Mouse (Mus musculus) brain, embryonic 14.5 days (tissue): ENCODE measurements around the gene 1700003E16Rik.

ENCODE experiments used
- CTCF ChIP-seq: fragments of 200-500 bp; IDR thresholded peaks from 2 replicates; pipeline ENCODE4 v1.5.1; 2012; ENCODE audit warnings: inconsistent platforms, mild to moderate bottlenecking, moderate library complexity, borderline replicate concordance; ENCODE audit not compliant: insufficient read depth, insufficient read length; ENCODE audit errors: extremely low read depth
- POLR2A ChIP-seq: fragments of 200-500 bp; IDR thresholded peaks from 2 replicates; pipeline ENCODE4 v1.6.1; 2012; ENCODE audit warnings: mild to moderate bottlenecking, inconsistent platforms, borderline replicate concordance; ENCODE audit not compliant: poor library complexity, insufficient read depth, insufficient read length, severe bottlenecking; ENCODE audit errors: extremely low read depth

GRCm38 (mm10) chr6:83127419-83127818, 28.8 kb upstream of the 1700003E16Rik start:
- TF ChIP-seq CTCF, result peak; percentile 19; the same call in 1 of the 2 replicates
- TF ChIP-seq POLR2A, result no peak
